Mouse (Mus musculus) right cerebral cortex, postnatal 25 days (tissue): ENCODE measurements around the gene St6galnac1.
"Not testable (repeated sequence)": the region's sequence is repeated elsewhere in the genome, so short reads cannot be mapped to it uniquely, and the experiment has no call there.

Experiments used
- DNase-seq: peaks from one replicate; pipeline ENCODE4 v3.0.0; 2022

The St6galnac1 gene

DNA sequence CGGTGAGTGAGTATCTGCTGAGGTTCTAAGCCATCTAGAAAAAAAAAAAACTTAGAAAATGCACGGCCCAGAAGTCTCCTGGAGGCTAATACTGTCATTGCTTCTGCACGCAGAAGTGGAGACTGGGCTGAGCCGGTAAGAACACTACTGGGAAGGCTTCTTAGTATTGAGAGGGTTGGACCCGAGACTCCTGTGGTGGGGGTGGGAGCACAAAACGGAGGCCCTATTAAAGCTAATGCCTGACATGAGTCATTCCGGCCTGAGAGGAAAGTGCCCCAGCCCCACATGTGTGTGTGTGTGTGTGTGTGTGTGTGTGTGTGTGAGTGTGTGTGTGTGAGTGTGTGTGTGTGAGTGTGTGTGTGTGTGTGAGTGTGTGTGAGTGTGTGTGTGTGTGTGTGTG lies 31.8 kb upstream of the St6galnac1 start:
- DNase-seq: no peak

DNA sequence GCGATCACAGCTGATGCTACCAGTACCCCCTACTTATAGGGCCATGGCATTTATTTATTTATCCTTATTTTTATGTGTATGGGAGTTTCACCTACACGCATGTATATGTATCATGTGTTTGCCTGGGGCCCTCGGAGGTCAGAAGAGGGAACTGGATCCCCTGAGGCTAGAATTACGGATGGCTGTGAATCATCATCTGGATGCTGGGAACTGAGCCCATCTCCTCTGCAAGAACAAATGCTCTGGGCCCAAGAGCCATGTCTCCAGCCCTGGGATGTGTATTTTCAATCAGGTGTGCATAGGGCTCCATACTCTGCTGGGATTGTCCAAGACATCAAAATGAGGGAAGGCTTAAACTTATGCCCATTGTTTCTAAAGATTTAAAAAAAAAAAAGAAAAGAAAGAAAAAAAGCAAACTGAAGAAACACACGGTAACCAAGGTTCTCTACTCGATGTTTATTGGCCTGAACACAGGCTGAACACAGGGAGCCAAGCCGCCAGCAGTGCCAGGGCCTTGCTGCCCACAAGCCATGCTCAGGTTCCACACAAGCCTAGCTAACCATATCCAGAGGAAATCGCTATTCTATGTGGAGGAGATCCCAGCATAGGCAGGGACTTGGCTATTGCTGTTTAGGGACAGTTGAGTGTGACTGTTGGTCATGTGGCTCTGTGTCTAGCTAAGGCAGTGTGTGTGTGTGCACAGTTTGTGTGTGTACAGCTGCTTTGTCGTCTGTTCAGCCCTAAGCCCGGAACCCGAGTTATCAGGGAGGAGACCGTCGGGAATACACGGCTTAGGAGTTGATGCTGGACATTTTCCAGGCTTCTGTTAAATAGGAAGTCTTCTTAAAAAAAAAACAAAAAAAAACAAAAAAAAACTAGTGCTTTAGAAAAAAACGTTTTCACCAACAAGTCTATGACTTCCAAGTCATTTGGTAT lies 31.1 kb upstream of the St6galnac1 start:
- DNase-seq: no peak

DNA sequence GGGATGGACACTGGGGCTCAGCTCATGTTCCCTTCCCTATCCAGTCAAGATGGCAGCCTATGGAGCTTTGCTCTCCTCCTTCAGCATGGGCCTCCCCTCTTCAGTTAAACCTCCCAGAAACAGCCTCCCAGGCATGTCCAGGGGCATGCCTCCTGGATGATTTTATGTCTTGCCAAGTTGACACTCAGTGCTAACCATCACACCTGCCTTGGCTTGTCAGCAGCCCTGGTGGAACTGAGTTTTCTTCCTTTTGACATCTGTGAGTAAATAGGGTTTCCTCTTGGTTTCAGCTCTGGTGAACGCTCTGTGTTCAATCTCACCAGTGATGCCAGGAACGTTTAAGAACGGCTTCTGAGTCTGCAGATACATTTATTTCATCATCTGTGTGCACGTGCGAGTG lies 27.4 kb upstream of the St6galnac1 start:
- DNase-seq: no peak

DNA sequence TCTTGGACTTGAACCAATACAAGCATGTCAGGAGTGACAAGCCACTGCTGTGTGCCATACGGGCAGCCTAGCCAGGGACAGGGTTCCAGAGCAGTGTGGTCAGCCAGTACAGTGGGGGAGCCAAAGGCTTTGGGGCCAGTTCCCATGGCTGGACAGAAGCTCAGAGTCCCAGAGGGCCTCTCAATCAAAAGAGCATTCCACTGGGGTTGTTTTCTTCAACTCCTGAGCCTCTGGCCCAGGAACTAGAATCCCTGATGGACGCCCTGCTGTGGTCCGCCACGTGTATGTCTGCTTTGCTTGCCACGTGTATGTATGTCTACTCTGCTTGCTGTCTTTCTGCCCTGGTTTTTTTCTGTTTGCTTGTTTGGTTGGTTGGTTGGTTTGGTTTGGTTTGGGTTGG lies 25.8 kb upstream of the St6galnac1 start:
- DNase-seq: no peak

DNA sequence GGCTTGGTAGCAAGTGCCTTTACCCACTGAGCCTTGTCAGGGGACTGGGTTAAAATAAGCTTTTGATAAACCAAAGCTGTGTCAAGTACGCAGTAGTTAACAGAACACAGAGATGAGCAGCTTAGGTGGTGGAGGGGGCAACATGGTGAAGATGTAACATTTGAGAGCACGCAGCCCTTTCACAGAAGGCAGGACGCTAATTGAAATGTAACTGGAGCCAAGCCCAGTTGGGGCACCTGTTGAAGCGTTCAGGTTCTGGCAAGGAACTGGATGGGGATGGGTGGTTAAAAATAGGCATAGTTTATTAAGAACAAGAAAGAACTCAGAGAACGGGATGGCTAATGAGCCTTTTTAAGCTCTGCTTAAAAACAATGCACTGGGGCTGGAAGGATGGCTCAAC lies 24.1 kb upstream of the St6galnac1 start:
- no peak for DNase-seq

DNA sequence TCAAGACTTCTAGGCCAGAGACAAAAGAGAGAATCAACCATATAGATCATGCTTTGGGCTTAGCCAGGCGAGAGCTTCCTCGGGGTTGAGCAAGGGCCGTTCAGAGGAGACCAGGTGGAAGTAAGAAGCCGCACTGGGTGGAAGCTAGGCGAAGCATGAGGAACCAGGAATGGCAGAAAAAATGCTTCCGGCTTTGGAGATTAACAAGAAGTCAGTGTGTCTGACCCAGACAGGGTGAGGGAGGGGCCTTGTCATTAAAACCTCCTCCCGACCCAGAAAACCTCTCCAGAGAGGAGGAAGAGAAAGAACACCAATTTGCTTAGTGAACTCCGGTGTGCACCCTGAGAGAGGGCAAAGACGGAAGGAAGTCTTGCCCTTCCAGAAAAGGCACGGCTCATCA lies 8.9 kb upstream of the St6galnac1 start:
- no peak for DNase-seq

DNA sequence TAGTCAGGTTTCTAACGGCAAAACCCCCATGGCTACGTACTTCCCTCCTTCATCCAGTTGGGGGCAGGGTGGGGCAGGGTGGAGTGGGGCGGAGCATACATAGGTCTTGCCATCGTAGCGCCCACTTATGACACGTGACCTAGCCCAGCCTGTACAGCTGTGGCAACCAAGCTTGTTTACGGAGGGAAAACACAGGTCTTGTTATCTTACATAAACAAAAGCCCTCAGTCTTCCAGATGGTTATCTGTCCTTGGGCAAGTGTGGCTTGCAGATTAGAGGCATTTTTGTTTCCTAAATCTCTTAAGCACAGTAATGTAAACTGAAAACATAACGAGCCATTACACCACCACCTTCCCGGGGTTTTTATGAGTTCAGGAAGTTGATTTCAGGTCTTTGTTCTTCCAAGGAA lies 7.4 kb upstream of the St6galnac1 start:
- DNase-seq: no peak

DNA sequence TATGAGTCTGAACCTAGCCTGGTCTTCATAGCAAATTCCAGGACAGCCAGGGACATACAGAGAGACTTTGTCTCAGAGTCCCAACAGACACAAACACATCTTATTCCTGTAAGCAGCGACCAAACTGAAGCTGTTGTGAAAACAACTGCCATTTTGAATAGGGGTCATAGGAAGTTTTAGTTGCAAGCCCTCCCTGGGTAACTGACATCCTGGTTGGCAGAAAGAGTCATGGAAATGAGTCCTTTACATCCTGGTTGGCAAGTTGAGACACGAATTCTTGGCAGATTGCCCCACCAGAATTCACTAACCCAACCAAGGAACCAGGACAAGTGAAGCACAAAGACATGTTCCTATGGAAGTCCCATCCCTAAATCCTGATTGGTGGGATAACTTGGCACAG lies 2.1 kb downstream of the St6galnac1 start:
- DNase-seq: no peak

DNA sequence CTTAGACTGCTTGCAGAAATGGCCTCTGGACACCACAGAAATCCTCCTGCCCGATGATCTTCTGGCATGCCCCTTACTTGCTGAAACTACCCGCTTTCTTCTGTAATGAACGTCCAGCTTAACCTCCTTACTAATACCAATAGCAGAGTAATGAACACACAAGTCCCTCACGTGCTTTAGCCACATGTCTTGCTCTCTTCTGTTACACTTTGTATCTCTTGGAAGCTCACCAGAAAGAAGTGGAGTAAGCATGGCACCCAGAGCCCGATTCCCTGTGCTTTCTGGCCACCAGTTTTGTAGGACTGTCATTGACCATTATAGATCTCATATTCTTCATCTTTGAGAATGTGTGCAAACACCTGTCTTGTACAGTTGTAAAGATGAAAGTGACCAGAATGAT lies 5.4 kb downstream of the St6galnac1 start:
- DNase-seq: no peak

DNA sequence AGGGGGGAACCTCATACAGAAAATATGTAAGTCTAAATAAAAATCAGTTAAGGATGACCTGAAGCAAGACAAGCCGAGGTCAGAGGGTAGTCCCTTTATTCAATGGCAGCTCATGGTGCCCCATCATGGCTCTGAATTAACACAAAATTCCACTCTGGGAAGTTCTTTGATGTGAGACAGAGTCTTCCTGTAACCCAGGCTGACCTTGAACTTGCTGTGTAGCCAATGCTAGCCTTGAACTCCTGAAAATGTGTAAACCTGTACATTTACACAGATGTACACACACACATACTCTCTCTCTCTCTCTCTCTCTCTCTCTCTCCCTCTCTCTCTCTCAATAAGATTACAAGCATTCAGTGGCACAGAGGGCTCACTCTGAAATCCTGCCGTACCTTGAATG lies 10.4 kb downstream of the St6galnac1 start:
- no peak for DNase-seq

DNA sequence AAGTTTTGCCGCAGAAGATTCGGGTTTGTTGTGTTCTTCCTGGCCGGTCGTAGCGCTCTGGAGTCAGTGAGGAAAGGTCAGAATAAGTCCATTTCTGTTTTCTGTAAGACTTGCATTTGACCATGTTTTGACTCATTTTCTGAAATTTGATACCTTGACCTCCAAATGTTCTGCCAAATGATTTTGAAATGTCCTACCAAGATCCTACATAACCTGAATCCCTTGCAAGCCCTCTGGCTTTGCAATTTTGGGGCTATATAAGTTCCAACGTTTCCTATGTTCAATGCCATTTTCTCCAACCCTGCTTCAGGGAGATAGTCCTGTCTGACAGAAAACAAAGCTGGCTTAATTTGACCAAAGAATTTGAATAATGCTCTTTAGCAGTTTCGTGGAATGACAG lies 11.0 kb downstream of the St6galnac1 start:
- DNase-seq: no peak

DNA sequence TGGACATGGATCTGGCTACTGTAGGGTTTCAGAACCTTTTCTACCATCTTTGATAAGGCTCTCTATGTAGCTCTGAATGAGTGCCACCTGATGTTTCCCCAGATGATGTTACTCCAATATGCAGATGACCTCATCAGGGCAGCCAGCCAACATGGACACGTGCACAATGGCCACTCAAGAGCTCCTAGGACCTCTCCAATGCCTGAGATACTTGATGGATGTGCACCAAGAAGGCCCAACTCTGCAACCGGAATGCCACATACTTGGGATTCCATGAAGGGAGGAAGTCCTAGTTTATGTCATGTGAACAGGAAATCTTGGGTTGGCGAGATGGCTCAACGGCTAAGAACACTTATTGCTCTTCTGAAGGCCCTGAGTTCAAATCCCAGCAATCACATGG lies 20.1 kb downstream of the St6galnac1 start:
- DNase-seq: no peak

DNA sequence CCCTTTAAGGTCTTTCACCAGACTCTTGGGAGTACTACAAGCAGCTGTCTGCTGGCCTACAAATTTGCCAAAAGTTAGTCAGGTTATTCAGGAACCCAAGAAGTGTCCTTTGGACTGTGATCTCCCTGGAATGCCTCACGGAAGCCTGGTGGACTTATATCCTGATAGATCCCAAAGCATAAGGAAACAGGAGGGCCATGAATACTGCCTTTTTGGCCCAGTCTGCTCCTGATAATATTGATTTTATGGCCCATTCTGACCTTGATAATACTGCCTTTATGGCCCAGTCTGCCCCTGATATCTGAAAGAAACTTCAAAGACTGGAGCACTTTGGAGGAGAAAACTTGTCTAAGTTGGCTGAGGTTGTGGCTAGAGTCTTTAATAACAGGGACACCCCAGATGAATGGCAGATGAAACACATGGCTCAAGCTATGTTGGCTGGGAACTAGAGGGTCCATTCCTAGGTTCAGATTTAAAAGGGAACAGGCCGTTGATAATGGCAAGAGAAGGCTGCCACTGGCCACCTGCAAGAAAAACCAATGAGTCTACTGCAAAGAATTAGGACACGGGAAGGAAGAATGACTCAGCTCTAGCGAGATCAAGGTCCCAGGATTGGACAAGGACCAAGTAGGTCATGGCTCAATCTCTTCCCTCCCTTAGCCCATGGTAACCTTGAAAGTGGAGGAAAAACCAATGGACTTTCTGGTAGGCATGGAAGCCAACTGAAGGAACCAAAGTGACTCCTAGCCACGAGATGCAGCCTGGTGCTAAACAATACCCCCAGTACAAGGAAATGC lies 21.4 kb downstream of the St6galnac1 start:
- DNase-seq: no peak

DNA sequence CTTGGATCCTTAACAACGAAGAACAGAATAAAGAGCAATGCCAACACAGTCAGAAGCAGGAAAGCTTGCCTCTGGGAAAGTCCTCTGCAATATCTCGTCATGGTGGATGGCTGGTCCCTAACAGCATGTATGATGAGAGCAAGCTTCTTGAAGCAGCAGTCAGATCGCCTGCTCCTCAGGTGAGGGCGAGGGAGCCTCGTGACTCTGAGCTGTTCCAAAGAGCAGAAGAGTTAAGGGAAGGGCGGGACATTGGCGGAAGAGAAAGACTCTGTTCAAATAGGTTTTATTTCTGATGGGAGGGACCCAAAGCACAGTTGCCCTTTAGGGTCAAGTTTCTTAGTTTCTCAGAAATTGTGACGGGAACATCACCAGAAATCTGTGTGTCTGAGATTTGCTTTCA lies 25.6 kb downstream of the St6galnac1 start:
- DNase-seq: no peak

DNA sequence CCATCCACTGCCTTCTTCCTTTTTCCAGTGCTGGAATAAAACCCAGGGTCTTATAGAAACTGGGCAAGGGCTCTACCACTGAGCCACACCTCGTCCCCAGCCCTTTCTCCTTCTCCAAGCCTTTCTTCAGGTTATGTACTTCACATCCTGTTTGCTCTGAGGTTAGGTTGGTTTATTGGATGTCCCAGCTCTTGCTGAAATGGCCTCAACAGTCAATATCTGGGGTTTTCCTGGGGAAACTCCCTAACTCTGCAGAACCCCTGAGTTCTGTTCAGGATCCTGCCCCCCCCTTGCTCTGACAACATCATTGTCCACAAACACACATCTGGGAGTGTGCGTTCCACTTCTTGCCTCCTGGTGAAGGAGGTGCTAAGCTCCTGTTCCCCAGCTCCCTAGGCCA lies 26.6 kb downstream of the St6galnac1 start:
- DNase-seq: not testable (repeated sequence)

DNA sequence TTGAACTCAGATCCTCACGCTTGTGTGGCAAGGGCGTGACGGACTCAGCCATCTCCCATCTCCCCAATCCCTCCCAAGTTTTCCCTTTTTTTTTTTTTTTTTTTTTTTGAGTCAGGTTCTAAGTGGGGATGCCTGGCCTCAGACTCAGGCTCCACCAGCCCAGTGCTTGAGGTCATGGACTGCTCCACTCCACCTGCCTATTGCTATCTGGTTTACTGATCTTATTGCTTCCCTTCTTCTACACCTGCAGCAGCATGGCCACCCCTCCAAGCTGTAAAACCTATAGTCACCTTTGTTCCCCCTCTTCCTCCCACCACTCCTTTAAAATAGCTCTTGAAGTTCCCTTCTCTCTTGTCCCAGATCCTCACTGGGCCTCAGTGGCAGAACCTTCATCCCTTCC lies 28.5 kb downstream of the St6galnac1 start:
- DNase-seq: not testable (repeated sequence)

DNA sequence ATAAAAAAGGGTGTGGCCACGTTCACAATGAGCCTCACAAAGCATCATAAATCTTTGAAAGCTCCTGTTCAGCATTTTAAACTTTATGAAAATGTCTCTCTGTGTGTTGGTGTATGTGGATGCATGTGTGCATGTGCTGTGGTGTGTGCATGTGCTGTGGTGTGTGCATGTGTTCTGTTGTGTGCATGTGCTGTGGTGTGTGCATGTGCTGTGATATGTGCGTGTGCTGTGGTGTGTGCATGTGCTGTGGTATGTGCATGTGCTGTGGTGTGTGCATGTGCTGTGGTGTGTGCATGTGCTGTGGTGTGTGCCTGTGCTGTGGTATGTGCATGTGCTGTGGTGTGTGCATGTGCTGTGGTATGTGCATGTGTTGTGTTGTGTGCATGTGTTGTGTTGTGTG lies 29.9 kb downstream of the St6galnac1 start:
- DNase-seq: not testable (repeated sequence)

DNA sequence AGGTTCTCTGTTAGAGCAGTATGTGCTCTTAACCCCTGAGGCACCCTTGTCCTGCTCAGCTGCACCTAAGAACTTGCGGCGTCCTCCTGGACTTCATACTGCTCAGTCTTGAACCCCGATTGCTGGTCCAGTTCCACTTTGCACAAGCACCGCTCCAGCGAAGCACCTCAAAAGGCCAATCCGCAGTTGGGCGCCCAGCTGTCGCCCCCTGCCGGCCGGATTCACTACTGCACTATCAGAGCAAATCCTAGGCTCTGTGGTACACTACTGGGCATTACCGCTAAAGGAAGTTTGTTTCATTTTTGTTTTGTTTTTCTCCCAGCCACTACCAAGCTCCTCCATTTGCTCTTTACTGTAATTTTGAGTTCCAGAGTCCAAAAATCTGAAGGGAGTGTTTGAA lies 36.9 kb downstream of the St6galnac1 start:
- no peak for DNase-seq

DNA sequence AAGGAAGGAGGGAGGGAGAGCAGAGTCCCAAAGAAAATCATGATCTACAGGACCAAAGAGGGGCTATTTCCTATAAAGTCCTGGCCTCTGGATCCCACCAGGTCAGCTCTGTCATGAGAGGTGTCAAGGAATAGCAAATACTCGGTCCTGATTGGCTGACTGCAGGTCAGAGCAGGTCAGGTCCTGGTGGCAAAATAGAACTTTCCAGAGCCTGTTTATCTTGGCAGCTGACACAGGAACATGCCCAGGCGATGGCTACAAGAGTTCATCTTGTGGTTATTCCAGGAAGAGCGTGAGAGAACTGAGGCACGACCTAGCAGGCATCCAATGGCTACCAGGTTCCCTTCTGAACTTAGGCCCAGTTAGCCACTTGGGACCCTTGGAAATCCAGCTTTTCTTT lies 42.8 kb downstream of the St6galnac1 start:
- DNase-seq: no peak

DNA sequence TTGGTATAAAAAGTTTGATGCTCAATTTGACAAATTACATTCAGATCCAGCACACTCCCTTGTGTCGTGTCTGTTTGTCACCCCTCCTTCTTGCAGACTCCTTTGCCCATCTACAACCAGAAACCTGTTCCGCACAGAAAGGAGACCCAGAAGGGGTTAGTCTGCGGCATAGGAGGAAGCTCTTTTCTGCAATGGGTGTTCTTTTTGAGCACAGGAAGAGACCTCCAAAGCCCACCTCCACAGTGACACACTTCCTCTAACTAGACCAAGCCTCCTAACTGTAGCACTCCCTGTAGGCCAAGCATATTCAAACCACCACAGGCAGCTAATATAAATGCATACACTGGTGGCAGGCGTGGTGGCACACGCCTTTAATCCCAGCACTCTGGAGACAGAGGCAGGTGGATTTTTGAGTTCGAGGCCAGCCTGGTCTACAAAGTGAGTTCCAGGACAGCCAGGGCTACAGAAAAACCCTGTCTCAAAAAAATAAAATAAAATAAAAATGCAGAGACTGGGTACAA lies 44.2 kb downstream of the St6galnac1 start:
- not testable (repeated sequence) for DNase-seq

DNA sequence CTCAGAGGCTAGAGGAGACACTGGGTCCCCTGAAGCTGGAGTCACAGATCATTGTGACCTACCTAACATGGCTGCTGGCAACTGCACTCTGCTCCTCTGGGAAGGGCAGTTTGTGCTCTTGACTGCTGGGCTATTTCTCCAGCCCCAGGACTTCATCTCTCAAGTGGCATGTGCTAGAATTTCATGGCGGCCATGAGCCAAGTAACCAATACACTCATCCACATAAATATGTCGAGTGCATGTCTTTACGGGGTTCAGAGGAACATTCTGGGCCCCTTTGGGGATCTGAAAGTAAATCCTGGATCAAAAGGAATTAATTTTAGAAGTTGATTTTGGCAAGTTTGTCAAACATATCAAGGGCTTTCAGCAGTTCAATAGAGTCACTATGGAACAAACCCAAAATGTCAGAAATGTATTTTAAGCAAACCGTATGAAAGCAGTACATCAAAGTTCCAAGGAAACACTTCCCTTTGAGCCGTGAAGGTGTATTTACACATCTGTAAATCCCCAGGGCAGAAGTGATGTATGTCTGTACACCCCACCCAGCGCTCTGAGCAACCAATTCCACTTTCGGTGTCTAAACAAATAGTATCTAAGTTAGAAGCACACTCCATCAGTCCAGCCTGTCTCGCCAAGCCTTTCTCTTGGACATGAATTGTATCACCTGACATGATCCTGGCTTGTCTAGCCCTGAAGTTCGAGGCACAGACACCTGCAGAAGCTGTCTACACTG lies 45.9 kb downstream of the St6galnac1 start:
- DNase-seq: no peak

DNA sequence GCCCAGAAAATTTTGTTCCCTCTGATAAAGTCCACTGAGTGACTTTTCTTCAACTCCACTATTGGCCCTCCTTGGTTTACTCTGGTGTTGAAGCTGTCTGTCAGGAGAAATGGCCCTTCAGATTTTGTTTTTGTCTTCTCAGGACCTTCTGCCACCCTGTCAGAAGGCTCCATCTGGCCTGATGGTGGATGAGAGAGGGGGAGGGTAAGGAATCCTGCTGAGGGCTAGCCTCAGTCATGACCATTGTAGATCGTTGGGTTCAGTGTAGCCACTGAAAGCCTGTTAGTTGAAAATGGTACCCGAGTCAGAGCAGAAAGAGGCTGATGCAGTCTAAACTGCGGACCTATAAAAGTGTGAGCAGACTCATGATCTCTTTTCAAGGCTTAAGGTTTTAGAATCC lies 49.2 kb downstream of the St6galnac1 start:
- DNase-seq: no peak
